Mouse (Mus musculus): ENCODE data around the gene Letmd1. TPM values are rescaled to one million over a fixed set of nuclear protein-coding genes. Genes with fewer than 3 reads are reported as not detected.
"Not testable (repeated sequence)": the region's sequence is repeated elsewhere in the genome, so short reads cannot be mapped to it uniquely, and the experiment has no call there.

Letmd1 gene
- total RNA-seq, 2 experiments from 2014 or later, result 93.9 to 111 TPM

DNA sequence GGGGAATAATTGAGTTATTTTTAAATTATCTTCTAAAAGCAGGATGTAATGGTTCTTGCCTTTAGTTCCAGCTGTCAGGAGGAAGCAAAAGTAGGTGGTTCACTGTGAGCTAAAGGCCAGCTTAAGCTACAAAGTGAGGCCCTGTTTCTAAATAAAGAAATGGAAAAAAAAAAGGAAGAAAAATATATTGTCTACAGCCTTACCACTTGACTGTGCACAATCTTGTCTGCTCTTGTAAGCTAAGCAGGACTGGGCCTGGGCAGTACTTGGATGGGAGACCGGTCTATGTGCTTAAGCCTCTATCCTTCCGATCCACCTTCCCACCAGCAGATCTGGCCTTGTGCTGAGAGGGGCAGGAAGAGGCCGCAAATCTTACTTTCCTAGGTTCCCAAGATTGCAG is 19.3 kb upstream of the Letmd1 start:
- DNase-seq (ENCODE audit: low spot score in 2 of 2), result no peak

DNA sequence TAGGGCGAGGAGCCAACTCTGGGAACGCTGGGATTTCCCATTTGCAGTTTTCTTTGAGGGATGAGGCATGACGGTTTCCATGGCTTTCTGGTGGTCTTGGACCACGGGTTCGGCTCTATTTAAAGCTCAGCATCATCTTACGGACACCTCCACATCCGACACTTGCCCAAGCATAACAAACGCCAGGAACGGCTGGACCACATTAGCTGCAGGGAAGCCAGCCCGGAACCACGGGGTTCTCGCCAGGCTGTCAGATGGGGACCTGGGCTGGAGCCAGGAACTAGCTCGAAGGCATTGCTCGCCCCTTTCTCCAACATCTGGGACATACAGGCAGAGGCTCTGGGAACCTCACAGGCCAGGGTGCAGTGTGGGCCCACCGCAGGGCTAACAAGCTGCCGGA is 17.6 kb upstream of the Letmd1 start:
- DNase-seq (ENCODE audit: low spot score in 2 of 2), result no peak

- DNase-seq (ENCODE audit: low spot score in 2 of 2), result no peak
Observed at GRCm38 (mm10) chr15:100452486-100452885, 16.3 kb upstream of the Letmd1 start.

- DNase-seq (ENCODE audit: low spot score in 2 of 2), result no peak
Observed at GRCm38 (mm10) chr15:100456356-100456991, 12.3 kb upstream of the Letmd1 start.

DNA sequence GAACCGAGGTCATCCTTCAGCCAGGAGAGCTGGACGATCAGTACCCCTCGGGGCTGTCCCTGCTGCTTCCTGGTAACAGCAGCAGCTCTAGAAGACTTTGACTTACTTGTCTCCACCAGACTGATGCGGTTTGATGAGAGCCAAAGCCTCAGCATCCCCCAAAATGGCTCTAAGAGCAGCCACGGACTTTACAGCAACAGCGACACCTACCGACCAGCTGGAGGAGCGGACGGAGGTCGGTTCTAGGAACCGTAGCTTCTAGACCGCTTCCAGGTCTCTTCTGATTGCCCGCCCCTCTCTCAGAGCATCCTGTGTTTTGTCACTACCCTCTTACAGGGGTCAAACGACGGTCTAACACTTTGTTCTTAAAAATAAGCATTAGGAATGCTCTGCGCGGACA is 11.5 kb upstream of the Letmd1 start:
- DNase-seq (ENCODE audit: low spot score in 2 of 2), result peak in 1 of 2 experiments; percentile 48

DNA sequence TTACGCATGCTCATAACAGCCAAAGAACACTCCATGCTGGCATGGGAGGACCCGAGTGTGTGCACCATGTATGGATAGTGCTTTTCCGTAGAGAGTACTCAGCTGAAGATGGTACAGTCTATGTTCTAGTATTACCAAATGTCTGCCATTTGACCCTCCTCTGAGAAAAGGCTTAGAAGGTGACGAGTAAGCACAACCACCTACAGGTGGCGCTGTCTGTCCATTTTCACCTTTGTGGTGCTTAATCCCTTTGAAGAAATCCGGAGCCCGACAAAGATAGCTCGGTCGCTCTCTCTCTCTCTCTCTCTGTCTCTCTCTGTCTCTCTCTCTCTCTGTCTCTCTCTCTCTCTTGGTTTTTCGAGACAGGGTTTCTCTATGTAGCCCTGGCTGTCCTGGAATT is 10.8 kb upstream of the Letmd1 start:
- no peak for DNase-seq (ENCODE audit: low spot score in 2 of 2)

DNA sequence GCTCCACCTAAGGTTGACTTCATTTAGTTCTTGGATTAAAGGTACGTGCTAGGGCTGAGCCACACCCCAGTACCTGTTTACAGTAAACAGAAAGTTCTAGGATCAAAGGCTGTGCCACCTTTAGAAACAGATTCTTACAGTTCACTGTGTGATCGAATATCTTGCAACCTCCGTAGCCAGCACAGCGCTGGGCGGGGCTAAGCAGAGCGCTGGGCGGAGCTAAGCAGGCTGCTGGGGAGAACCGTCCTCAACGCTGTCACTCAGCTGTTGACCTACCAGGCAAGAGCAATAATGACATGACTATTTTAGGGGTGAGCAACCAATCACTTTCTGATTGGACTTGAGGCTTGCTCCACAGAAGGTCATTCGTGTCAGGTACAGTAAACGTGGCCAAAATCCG is 7.9 kb upstream of the Letmd1 start:
- DNase-seq (ENCODE audit: low spot score in 2 of 2), result no peak

GRCm38 (mm10) chr15:100461646-100462045 is 7.2 kb upstream of the Letmd1 start:
- no peak for DNase-seq (ENCODE audit: low spot score in 2 of 2)

DNA sequence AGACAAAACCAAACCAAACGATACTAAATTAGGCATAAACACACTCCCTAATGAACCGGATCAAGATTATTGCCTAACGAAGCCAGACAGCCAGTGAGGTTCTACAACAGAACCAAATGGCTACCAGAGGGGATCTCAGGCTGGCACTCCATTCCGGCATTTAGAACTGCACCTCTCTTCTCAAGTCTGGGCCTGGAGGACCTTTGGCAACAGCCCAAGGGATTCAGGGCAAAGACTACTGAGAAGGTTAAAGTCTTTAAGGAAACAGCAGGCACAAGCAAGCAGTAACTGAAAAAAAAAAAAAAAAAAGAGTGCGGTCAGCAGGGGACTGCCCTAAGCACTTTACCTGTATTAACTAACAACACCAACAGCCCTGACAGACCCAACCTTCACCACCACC is 6.7 kb upstream of the Letmd1 start:
- DNase-seq (ENCODE audit: low spot score in 2 of 2), result no peak

- peak; percentile 56 to 57 for DNase-seq (ENCODE audit: low spot score in 2 of 2)
Observed at GRCm38 (mm10) chr15:100463712-100464111, 5.1 kb upstream of the Letmd1 start.

GRCm38 (mm10) chr15:100465432-100465831 is 3.4 kb upstream of the Letmd1 start:
- DNase-seq (ENCODE audit: low spot score in 2 of 2), result no peak

DNA sequence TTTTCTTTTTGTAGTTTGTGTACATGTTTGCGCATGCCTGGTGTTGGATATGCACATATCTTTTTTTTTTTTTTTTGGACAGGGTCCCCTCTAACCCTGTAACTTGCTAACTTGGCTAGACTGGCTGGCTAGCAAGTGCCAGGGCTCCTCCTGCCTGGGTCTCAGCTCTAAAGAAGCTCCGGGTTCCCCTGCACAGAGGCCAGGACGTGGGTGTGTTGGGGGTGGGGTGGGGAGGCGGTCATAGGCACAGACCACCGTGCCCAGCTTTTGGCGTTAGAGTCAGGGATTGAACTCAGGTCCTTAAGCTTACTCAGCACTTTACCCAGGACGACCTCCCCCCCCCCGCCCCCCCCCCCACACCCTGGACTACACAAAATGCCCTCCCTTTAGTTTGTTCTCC is 1.1 kb upstream of the Letmd1 start:
- DNase-seq (ENCODE audit: low spot score in 2 of 2), result no peak

DNA sequence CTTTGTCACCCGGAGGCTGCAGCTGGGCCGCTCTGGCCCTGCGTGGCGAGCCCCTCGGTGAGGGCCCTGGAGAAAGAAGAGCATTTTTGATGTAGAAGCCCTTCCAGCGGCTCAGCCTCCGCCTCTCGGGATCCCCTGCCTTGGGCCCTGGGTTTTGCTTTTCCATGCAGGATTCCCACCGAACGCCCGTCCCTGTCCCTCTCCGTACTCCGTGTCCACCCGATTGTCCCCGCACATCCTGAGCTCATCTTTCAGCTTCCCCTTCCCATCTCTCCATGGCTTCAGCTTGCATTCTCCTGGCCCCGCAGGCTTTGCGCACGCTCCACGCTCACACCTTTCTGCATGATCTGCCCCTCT is 344 bp downstream of the Letmd1 start:
- no peak for DNase-seq (ENCODE audit: low spot score in 2 of 2)

DNA sequence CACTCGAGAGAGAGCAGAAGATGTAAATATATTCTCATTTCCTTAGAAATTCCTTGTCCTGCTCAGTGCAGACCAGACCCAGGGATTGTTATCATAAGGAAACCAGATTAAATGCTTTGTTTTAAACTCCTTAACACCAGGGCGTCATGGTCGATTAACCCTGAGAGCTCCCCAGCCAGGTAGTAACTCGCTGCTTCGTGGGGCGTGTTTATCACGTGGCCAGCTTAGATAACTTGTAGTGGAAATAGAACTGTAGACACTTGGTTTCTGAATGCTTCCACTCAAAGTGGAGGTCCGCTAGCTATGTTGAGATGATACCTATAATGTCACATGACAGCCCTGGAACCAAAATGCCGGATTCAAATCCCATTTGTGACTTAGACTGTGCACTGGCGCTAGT is 1.2 kb downstream of the Letmd1 start:
- DNase-seq (ENCODE audit: low spot score in 2 of 2), result no peak

DNA sequence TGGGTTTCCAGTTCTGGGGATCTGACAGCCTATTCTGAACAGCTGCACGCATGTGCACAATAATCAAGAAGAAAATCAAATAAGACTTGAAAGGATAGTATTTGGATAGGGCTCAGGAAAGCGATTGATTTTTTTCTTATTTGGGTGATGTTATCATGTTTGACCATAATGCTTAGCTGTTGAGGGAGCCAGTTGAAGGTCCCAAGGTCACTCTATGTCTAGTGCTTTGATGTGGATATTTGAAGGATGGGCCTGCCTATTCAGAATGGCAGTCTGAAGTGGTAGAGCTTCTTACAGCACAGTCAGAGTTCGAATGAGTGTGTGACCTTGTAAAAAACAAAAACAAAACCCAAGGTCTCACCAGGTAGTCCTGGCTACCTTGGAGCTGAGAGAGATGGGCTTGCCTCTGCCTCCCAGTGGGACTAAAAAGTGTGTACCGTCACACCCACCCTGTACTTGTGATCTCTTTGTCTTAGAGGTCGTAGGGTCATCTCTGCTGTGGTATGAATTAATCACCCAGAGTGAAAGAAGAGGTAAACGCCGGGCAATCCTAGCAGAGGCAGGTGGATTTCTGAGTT is 5.2 kb downstream of the Letmd1 start:
- DNase-seq (ENCODE audit: low spot score in 2 of 2), result no peak

- DNase-seq (ENCODE audit: low spot score in 2 of 2), result no peak
Observed at GRCm38 (mm10) chr15:100478351-100478750, 9.5 kb downstream of the Letmd1 start.

DNA sequence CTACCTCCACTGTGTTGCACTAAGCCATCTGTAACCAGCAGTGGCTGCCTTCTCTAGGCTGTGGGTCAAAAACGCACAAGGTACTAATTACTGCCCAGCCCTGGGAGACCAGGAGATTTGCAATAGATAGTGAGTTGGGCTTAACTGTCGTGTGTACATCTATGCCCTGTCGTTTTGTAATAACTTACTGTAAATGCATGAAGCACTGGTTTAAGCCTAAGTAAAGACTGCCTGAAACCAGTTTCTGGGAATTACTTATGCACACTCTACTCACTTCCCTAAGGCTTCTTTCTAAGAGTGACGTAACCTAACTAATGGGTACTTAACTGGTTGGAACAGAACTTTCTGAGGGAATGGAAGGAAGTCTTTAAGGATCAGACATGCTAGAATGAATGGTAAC is 10.1 kb downstream of the Letmd1 start:
- DNase-seq (ENCODE audit: low spot score in 2 of 2), result no peak

DNA sequence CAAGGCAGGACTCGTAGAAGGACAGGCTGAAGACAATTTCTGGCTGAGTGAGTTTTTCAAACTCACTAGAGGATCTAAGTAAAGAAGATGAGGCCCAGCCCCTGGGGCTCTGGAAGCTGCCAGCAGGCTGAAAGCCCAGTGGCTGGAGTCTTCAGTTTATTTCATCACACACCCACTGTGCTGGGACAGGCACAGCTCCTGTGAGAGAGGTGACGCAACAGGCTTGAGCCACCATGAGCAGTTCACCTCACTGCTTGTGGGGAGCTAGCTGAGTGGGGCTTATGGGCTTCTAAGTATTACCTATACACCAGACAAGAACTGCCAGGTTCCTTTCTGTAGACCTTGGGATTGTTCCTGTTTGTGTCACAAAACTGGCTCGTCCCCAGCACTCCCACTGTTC is 16.8 kb downstream of the Letmd1 start:
- DNase-seq (ENCODE audit: low spot score in 2 of 2), result no peak

GRCm38 (mm10) chr15:100486450-100486849 is 17.6 kb downstream of the Letmd1 start:
- DNase-seq (ENCODE audit: low spot score in 2 of 2), result no peak

DNA sequence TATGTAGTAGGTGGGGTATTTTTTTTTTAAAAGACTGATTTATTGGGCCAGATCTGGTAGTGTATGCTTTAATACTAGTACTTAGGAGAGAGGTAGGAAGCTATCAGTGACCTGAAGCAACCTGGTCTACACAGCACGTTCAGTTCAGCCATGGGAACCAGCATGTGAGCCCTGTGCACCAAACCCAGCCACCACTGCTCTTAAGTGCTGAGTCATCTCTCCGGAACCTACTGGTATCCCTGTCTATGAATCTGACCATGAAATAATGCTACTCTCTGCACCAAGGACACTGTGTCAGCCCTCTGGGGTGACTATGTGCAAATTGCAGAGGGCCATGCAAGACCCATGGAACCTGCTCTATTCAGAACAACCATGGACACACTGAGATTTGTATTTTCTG is 18.2 kb downstream of the Letmd1 start:
- DNase-seq (ENCODE audit: low spot score in 2 of 2), result no peak

DNA sequence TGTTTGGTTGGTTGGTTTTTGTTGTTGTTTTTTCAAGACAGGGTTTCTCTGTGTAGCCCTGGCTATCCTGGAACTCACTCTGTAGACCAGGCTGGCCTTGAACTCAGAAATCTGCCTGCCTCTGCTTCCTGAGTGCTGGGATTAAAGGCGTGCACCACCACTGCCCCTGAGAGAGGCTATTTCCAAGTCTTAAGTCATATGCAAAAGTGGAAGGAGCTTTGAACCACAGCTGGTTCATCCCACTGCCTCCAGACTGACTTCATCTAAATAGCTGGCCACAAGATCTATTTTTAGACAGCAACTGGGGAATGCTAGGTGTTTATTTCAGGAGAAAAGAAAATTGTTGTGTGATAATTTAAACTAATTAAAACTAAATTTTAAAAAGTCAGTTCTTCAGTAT is 19.5 kb downstream of the Letmd1 start:
- DNase-seq (ENCODE audit: low spot score in 2 of 2), result not testable (repeated sequence)

- no peak for DNase-seq (ENCODE audit: low spot score in 2 of 2)
Observed at GRCm38 (mm10) chr15:100489263-100489662, 20.4 kb downstream of the Letmd1 start.

DNA sequence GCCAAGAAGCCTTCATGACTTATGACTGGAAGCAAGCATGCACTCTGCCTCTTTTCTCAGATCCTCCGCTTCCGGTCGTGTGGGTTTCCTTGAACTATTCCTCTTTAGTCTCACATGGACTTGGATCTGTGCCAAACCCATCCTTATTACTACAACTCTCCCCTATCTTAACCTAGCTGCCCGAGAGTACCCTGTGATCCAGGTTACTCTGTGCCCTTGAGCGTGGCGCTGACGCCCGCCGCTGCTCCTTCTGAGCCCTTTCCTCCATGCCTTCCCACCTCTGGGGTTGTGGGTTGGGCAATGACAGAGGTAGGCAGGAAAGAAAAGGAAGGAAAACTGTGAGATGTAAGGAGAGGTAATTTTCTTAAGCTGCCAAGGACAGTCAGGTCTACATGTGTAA is 23.1 kb downstream of the Letmd1 start:
- no peak for DNase-seq (ENCODE audit: low spot score in 2 of 2)
